Mouse (Mus musculus) intestine, embryonic 15.5 days (tissue): ENCODE measurements around the gene Snx19. TPM values are rescaled to one million over a fixed set of nuclear protein-coding genes. Genes with fewer than 3 reads are reported as not detected.

Source experiments
- ATAC-seq: fragments of 200-750 bp; cut with Nextera tagmentation; 2 replicates; pipeline ENCODE4 v1.8.0; 2017; ENCODE audit warnings: moderate TSS enrichment, moderate library complexity
- H3K27ac ChIP-seq: fragments of 300-500 bp; sonication (generic); 2 replicates; pipeline ENCODE4 v1.5.1; 2015; ENCODE audit warnings: mild to moderate bottlenecking, inconsistent platforms
- H3K27me3 ChIP-seq: fragments of 300-500 bp; sonication (generic); replicated peaks from 2 replicates; pipeline ENCODE4 v1.6.1; 2015; ENCODE audit warnings: inconsistent platforms
- H3K36me3 ChIP-seq: fragments of 300-500 bp; sonication (generic); 2 replicates; pipeline ENCODE4 v1.6.1; 2015; ENCODE audit warnings: inconsistent platforms
- H3K4me1 ChIP-seq: fragments of 300-500 bp; sonication (generic); replicated peaks from 2 replicates; pipeline ENCODE4 v1.6.1; 2015; ENCODE audit warnings: inconsistent platforms
- H3K4me2 ChIP-seq: fragments of 300-500 bp; sonication (generic); replicated peaks from 2 replicates; pipeline ENCODE4 v1.6.1; 2015; ENCODE audit warnings: mild to moderate bottlenecking, inconsistent platforms
- H3K4me3 ChIP-seq: fragments of 300-500 bp; sonication (generic); replicated peaks from 2 replicates; pipeline ENCODE4 v1.5.1; 2015; ENCODE audit warnings: inconsistent platforms
- H3K9ac ChIP-seq: fragments of 300-500 bp; sonication (generic); 2 replicates; pipeline ENCODE4 v1.6.1; 2015; ENCODE audit warnings: inconsistent platforms
- H3K9me3 ChIP-seq: fragments of 300-500 bp; sonication (generic); 2 replicates; pipeline ENCODE4 v1.6.1; 2016; ENCODE audit warnings: inconsistent platforms
- WGBS: fragments of 180-500 bp; shearing (Covaris S2); methylation state at CpG from one replicate; pipeline ENCODE4 v1.1.7; 2015; 5-methylcytosine and 5-hydroxymethylcytosine counted together
- polyA plus RNA-seq: library from polyadenylated mRNA; unstranded; fragments of >200 nt; fragmentation: Nextera tagmentation; extraction: Ambion mirVana; gene quantifications from 2 replicates; pipeline ENCODE4 v1.2.1, GENCODE M21; 2015

Snx19 gene
- 15.1 and 16.2 TPM in 2 replicates for polyA plus RNA-seq

DNA sequence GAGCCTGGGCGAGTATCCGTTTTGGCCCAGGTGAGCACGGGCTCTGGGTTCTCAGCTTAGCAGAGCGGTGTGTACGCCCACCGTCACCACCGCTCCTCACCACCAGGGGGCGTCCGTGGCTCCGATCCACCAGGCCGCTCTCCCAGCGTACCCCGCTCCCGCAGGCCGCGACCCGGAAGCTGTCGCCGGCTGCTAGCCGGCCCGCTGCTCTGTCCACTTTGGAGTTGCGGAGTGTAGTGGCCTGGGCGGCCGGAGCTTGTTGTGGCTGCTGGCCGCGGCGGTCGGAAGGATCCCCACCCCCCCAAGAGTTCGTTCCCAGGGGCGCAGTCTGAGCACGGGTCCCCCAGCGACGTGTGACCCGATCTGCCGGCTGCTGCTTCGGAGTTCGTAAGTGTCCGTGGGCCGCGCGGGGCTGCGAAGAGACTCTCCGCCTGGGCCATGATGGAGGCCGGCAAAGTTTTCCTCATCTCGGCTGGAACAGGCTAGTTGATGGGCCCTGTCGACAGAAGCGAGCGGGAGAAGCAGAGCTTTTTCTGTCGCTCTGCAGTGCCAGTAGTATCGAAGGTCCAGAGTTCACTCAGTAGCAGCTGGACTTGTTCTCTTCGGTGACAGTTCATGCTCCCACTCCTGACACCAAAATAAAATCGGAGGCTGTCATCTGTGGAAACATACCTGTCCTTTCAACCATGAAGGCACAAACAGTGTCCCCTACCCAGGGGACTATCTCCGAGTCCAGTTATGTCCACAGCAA, at the start of gene Snx19:
Snx19 (plus strand) TSS at position 227 of the 751 bp plus-strand sequence.
- Histone ChIP-seq H3K27me3 (no peaks in the 10 kb centered on the region), H3K9me3 (no peaks in the 10 kb centered on the region), H3K36me3 (peaks cover 1% of the 10 kb centered on the region; the same call in 1 of the 2 replicates), H3K9ac (peak within 1 kb of the TSS; percentile 82), H3K4me3 (peak within 1 kb of the TSS; percentile 82), H3K4me2 (peak within 1 kb of the TSS; percentile 64), H3K4me1 (peaks cover 16% of the 10 kb centered on the region), H3K27ac (peak within 1 kb of the TSS; percentile 66)
- 2% methylated on average over 53 of the region's 53 CpGs for WGBS
- ATAC-seq, result peak; percentile 99

DNA sequence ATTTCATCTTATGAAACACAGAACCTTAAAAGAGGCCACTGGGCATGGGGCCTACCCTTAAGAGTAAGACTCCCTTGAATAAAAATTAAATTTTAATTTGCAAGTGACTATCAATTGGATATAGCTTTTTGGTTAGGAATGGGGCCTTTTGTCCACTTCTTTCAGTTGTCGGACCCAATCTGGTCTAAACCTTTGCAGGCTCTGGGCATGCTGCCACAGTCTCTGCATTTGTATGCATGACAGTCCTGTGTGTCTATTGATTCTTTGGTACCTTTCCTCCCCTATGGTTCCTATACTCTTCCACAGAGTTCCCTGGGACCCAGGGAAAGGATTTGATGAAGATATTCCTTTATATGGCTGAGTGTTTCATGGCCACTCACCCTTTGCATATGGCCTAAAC, 26.1 kb upstream of the Snx19 start:
- Histone ChIP-seq H3K4me1 (no peaks in the 10 kb centered on the region), H3K9me3 (no peaks in the 10 kb centered on the region), H3K4me2 (no peak overlapping the region), H3K9ac (no peak overlapping the region), H3K4me3 (no peak overlapping the region), H3K27me3 (no peaks in the 10 kb centered on the region), H3K27ac (no peak overlapping the region), H3K36me3 (no peaks in the 10 kb centered on the region)
- ATAC-seq, result no peak
- 92% methylated on average over 1 of the region's 1 CpGs for WGBS

DNA sequence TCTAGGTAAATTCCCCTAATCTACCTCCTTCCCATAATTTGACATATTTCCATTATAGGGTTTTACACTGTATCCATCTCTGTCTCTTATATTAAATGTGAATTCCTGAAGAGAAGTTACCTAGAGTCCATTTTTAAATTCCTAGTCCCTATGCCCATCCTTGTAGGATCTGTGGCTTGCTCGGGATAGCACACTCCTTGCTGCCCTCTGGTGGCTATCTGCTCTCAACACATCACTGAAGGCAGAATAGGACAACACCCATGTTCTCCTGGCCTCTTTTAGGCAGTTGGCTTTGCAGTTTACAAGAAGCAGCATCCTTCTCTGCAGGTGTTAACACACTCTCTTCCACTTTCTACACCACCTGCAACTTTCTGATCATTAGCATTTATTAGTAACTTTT, 4.0 kb upstream of the Snx19 start:
- WGBS, result 3% methylated on average over 1 of the region's 1 CpGs
- Histone ChIP-seq H3K9ac (no peak overlapping the region), H3K9me3 (no peaks in the 10 kb centered on the region), H3K4me2 (no peak overlapping the region), H3K4me1 (peaks cover 6% of the 10 kb centered on the region), H3K36me3 (no peaks in the 10 kb centered on the region), H3K27ac (no peak overlapping the region), H3K4me3 (no peak overlapping the region), H3K27me3 (no peaks in the 10 kb centered on the region)
- no peak for ATAC-seq

DNA sequence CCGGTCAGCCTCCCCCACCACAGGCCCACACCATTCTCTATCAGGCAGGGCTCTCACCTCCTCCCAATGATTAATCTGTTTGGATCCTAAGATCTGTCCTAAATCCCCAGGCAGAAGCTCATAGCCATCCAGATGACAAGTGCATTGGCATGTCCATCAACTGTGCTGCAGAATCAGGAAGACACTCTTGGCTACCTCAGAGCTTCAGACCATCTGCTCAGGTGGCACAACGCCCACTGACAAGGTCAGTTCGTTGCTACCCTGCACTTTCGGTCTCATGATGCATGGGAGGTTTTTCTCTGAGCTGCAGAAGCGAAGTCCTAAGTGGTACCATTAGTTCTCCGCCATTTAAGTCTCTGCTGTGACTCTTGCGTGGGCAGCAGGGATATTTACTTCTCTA, 1.7 kb upstream of the Snx19 start:
- Histone ChIP-seq H3K4me3 (no peak overlapping the region), H3K4me2 (no peak overlapping the region), H3K36me3 (no peaks in the 10 kb centered on the region; the same call in 1 of the 2 replicates), H3K27ac (no peak overlapping the region), H3K9ac (no peak overlapping the region), H3K4me1 (peaks cover 16% of the 10 kb centered on the region), H3K9me3 (no peaks in the 10 kb centered on the region), H3K27me3 (no peaks in the 10 kb centered on the region)
- 85% methylated on average over 7 of the region's 7 CpGs for WGBS
- ATAC-seq, result no peak

DNA sequence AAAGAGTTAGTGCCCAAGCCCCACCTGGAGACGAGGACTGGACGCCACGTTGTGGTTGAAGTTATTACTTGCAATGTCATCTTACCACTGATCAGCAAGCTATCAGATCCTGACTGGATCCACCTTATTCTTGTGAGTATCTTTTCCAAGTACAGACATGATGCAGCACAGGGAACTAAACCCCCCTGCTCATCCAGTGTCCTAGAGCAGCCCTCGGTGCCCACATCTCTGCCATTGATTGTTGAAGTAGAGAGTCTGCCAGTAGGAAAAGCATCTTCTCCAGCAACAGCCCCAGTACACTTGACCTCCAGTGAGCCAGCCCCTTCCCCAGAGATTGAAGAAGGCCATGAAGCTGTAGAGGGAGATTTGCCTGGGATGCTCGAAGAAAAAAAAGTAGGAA, 1.3 kb downstream of the Snx19 start:
- no peak for ATAC-seq

DNA sequence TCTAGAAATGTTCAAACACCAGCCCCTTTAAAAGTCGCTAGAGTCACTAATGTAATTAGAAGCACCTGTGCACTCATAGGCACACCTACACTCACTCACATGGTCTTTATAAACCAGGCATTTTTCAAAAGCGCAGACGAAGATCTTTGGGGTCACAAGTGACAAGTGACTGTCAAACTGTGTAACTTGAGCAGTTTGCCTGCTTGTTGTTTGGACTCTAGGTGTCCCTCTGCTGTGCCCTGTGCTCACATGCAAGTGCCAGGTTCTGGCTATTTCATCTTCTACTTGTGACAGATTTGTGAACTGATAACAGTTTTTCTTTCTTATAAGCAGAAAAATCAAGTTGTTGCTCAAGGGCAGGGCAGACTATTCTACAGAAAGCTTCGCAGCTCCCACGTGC, 3.5 kb downstream of the Snx19 start:
- H3K9me3 ChIP-seq, result no peaks in the 10 kb centered on the region
- peaks cover 5% of the 10 kb centered on the region; the same call in 1 of the 2 replicates for H3K36me3 ChIP-seq
- no peak overlapping the region for H3K4me2 ChIP-seq
- H3K9ac ChIP-seq, result no peak overlapping the region
- no peaks in the 10 kb centered on the region for H3K27me3 ChIP-seq
- no peak overlapping the region for H3K4me3 ChIP-seq
- ATAC-seq, result no peak
- H3K4me1 ChIP-seq, result peaks cover 16% of the 10 kb centered on the region
- WGBS, result 78% methylated on average over 5 of the region's 5 CpGs
- H3K27ac ChIP-seq, result no peak overlapping the region

More for the DNA sequence above, 1.3 kb downstream of the Snx19 start:
- peaks cover 5% of the 10 kb centered on the region; the same call in 1 of the 2 replicates for H3K36me3 ChIP-seq
- H3K27ac ChIP-seq, result no peak overlapping the region
- peak overlapping the region; percentile 64; the same call in 1 of the 2 replicates for H3K4me2 ChIP-seq
- peaks cover 16% of the 10 kb centered on the region for H3K4me1 ChIP-seq
- no peaks in the 10 kb centered on the region for H3K27me3 ChIP-seq
- no peak overlapping the region for H3K4me3 ChIP-seq
- 89% methylated on average over 5 of the region's 5 CpGs for WGBS
- no peaks in the 10 kb centered on the region for H3K9me3 ChIP-seq
- H3K9ac ChIP-seq, result no peak overlapping the region

DNA sequence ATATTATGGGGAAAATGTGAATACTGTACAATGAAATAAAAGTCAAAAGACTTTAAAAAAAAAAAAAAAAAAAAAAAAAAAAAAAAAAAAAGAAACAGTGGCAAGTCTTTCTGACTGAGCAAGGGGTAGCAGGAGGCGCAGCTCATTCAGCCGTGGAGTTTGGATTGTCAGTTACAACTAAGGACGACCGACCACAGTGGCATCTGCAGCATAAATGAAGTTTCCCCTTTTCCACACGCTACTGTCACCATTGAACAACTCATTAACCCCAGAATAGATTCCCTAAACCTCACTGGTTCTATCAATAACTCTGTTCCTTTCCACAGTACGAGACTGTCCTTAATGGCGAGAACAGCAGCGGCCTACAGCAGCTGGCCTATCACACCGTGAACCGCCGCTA, 5.0 kb downstream of the Snx19 start:
- 93% methylated on average over 11 of the region's 11 CpGs for WGBS
- H3K36me3 ChIP-seq, result peaks cover 13% of the 10 kb centered on the region
- H3K9ac ChIP-seq, result no peak overlapping the region
- no peak for ATAC-seq
- no peak overlapping the region for H3K4me3 ChIP-seq
- H3K27me3 ChIP-seq, result no peaks in the 10 kb centered on the region
- peaks cover 16% of the 10 kb centered on the region for H3K4me1 ChIP-seq
- H3K4me2 ChIP-seq, result no peak overlapping the region
- H3K27ac ChIP-seq, result no peak overlapping the region
- no peaks in the 10 kb centered on the region for H3K9me3 ChIP-seq

DNA sequence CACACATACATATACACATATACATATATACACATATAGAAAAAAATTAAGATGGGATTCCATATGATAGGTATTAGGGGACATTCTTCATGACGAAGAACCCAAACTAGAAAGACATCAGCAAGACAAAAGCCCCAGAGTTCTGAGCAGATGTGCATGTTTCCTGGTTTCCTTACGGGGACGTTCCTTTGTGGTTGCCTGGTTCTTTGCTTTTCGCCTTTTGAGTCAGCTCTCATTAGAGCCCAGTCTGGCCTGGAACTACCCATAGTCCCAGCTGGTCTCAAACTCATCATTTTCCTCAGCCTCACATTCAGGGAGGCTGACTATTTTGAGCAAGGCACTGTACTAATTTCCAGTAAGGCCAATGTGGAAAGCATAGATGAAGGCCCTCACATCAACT, 7.0 kb downstream of the Snx19 start:
- H3K27ac ChIP-seq, result no peak overlapping the region
- H3K4me1 ChIP-seq, result 0 out of 2 replicates have a peak, but pooled peaks cover 2% of the 10 kb centered on the region
- H3K4me2 ChIP-seq, result no peak overlapping the region
- WGBS, result 93% methylated on average over 4 of the region's 4 CpGs
- no peak overlapping the region for H3K9ac ChIP-seq
- H3K36me3 ChIP-seq, result peaks cover 21% of the 10 kb centered on the region
- ATAC-seq, result no peak
- H3K4me3 ChIP-seq, result no peak overlapping the region
- H3K27me3 ChIP-seq, result no peaks in the 10 kb centered on the region
- H3K9me3 ChIP-seq, result no peaks in the 10 kb centered on the region

DNA sequence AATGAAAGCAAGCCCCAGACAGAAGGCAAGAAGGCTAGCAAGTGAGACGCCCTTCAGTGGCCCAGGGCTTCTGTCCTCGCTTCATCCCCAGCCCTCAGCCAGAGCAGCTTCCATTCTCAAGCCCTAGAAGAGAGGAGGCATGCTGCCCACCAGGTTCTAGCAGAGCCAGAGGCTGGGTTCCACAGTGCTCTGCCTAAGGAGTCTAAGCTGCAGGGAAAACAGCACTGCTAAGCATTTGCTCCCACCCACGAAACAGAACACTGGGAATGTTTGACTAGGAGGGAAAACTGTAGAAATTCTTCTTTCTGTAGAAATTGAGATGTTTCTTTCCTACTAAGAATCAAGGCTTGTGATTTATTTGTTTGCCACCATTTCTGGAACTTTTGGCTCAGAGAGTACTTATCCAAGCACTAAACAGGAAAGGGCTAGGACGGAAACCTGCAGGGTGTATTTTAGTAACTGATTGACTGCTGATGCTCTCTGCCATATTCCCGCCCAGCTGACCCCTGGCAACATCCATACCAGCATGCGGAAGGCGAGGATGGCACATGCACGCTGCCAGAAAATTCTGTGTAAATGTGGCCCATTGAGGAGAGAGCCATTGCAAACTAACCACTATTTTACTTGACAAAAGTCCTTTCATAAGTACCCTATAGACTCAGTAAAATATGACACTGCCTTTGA, 9.1 kb downstream of the Snx19 start:
- Histone ChIP-seq H3K36me3 (peaks cover 32% of the 10 kb centered on the region), H3K4me1 (no peaks in the 10 kb centered on the region), H3K4me2 (no peak overlapping the region), H3K9ac (no peak overlapping the region), H3K9me3 (no peaks in the 10 kb centered on the region), H3K27me3 (no peaks in the 10 kb centered on the region), H3K27ac (no peak overlapping the region), H3K4me3 (no peak overlapping the region)
- no peak for ATAC-seq
- 89% methylated on average over 8 of the region's 8 CpGs for WGBS

DNA sequence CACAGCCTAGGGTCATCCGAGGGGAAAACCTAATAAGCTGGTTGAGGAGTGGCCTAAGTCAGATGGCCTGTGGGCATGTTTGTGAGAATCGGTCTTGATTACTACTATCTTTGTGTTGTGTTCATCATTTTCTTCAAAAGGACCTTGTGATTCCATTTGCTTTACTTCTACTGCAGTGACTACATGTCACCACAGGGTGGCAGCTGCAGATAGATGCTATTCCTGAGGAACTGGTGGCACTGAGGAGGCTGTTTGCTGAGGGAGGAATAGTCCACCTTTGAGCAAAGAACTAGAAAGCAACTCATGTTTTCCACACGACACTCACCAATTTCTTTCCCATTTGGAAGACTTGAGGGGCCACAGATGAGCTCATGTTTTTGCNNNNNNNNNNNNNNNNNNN, 11.6 kb downstream of the Snx19 start:
- Histone ChIP-seq H3K4me3 (no peak overlapping the region), H3K9me3 (no peaks in the 10 kb centered on the region), H3K36me3 (peaks cover 32% of the 10 kb centered on the region), H3K9ac (no peak overlapping the region), H3K27ac (no peak overlapping the region), H3K27me3 (no peaks in the 10 kb centered on the region), H3K4me1 (no peaks in the 10 kb centered on the region), H3K4me2 (no peak overlapping the region)
- WGBS, result 55% methylated on average over 3 of the region's 3 CpGs
- no peak for ATAC-seq

DNA sequence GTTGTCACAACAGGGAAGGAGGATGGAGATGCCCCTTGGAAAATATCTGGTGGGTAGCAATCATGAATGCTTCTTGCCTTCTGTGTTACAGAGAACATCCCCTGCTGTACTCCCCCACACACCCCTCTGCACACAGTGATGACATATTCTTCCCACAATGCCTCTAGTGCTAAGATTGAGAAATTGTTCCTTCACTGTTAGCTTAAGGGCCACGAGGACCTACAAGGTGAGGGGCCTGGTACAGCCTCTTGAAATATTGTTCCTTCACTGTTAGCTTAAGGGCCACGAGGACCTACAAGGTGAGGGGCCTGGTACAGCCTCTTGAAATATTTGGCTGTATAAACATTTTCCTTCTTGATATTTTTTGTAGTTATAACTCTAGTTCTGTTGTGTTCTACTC, 14.9 kb downstream of the Snx19 start:
- Histone ChIP-seq H3K4me3 (no peak overlapping the region), H3K27ac (no peak overlapping the region), H3K9ac (no peak overlapping the region), H3K4me2 (no peak overlapping the region), H3K27me3 (no peaks in the 10 kb centered on the region), H3K4me1 (no peaks in the 10 kb centered on the region), H3K36me3 (peaks cover 26% of the 10 kb centered on the region), H3K9me3 (no peaks in the 10 kb centered on the region)
- no peak for ATAC-seq
- 77% methylated on average over 2 of the region's 2 CpGs for WGBS

DNA sequence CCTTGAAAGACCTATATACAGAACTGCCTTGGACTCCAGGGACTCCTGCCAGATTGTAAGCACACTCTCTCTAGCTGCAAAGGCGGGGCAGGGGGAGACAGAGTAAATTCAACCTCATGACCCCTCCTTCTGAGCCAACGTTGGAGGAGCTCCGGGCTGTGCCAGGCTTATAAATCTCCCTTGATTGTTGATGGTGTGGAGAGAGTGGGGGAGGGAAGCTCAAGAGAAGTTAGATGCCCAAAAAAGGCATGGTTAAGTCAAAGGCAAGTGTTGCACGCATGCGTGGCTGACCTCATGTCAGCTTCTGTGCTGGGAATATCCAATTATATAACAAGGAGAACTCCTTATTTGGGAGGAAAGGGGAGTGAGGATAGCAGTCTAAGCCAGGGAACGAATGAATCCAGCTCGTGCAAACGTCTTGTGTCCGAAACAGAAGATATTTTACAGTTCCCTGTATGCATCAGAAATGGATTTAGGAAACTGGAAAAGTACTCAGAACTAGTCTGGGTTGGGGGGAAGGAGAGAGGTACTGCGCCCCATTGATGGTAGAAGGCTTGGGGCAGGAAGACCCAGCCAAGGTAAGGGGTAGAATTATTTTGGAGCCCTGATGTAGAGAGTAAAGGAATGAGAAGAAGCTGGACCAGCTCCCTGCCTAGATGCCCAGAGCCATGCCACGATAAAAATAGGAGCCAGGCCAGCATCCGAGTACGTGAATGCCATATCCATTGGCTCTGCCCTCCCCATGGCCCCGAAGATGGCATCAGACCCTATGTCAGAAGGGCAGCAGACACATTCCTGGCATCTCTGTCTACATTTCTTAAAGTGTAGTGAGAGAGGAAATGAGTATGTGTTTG, 18.6 kb downstream of the Snx19 start:
- Histone ChIP-seq H3K9ac (no peak overlapping the region), H3K27me3 (no peaks in the 10 kb centered on the region), H3K9me3 (no peaks in the 10 kb centered on the region), H3K36me3 (0 out of 2 replicates have a peak, but pooled peaks cover 10% of the 10 kb centered on the region), H3K4me2 (no peak overlapping the region), H3K4me3 (no peak overlapping the region), H3K4me1 (no peaks in the 10 kb centered on the region), H3K27ac (peak overlapping the region; percentile 75)
- WGBS, result 49% methylated on average over 14 of the region's 14 CpGs
- ATAC-seq, result peak; percentile 92
